Mouse (Mus musculus) olfactory bulb, adult 2 months (tissue): ENCODE measurements around the gene Abhd17b.

Experiments
- CTCF ChIP-seq: fragments of 200-500 bp; IDR thresholded peaks from 2 replicates; pipeline ENCODE4 v1.5.1; 2012; ENCODE audit warnings: low read depth, mild to moderate bottlenecking, low read length, moderate library complexity; ENCODE audit not compliant: insufficient read depth
- POLR2A ChIP-seq: fragments of 200-500 bp; IDR thresholded peaks from 2 replicates; pipeline ENCODE4 v1.6.1; 2012; ENCODE audit warnings: mild to moderate bottlenecking, low read depth, low read length, moderate library complexity; ENCODE audit not compliant: insufficient read depth

- TF ChIP-seq POLR2A (no peak), CTCF (no peak)
These were observed 62.5 kb downstream of the Abhd17b start for GRCm38 (mm10) chr19:21715515-21715914.
